Mouse (Mus musculus): ENCODE measurements around the gene Gm20422. TPM values are rescaled to one million over a fixed set of nuclear protein-coding genes. Genes with fewer than 3 reads are reported as not detected.
A peak's percentile ranks its signal among the peaks of the same experiment; 100 is the strongest.
"Not testable (repeated sequence)": the region's sequence is repeated elsewhere in the genome, so short reads cannot be mapped to it uniquely, and the experiment has no call there.

Gene Gm20422
- total RNA-seq, 1 experiment from 2014 or later, result not detected

DNA sequence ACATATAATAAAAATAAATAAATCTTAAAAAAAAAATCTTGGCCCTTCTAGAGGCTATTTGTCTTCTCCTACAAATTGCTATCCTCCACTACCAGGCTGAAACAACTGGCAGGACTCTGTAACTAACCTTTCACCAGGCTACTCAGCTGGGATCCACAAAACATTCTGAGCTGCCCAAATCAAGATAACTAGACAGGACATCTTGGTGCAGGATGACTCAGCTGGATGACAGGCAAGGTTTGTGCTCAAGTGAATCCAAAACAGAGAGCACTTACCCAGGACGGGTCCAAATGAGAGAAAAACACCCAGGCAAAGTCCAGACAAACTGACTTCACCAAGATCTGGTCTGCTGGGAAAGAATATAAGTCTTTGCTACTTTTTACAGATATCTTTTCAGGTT is 39.2 kb downstream of the Gm20422 start:
- ATAC-seq (ENCODE audit: extremely low read depth, insufficient number of reproducible peaks, low FRiP score, poor library complexity, severe bottlenecking), result no peak

DNA sequence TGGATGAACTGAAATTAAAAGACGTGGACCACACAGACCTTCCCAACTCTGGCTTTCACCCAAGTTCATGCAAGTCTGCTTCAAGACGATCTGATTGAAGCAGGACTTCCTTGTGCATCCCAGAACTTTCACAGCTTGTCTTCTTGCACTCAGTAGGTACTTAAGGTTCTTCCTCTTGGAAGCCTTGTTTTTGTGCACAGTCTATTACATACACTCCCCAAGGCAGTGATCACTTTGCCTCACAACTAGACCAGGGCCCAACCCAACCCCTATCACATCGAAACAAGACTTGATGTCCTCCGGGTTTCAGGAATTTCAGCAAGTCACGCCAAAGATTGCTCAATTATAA is 57.5 kb downstream of the Gm20422 start:
- no peak for ATAC-seq (ENCODE audit: extremely low read depth, insufficient number of reproducible peaks, low FRiP score, poor library complexity, severe bottlenecking)

DNA sequence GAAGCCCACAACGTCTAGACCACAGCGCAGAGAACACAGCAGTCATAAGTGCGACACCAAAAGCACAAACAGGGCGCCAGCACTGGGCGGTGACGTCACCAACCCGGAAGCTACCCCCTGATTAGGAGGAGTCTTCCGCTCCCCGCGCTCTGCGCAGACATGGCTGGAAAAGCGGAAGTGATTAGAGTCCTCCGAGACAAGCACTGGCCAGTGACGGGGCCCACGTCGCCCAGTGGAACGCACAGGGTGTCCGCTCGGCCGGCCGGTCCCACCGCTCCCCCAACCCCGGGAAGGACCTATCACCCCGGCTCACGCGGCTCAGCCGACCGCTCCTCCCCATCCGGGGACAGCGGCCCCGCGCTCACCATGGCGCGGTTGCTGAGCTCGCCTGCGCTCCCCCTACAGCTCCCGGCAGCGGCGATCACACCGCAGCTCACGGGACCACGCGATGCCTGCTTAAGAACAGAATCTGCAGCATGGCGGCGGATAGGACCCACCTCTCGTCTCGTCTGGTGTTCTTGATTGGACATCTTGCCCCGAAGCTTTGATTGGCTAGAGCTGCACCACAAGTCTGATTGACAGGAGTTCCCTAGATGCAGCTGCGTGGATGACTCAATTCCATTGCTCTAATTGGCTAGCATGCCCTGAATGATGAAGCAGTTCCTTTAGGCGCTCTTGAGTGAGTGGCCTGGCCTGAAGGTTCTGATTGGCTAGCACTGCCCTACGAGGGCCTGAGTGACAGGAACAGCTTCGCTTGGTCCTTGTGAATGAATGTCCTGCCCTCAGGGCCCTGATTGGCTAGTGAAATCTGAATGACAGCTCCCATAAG is 58.1 kb downstream of the Gm20422 start:
- peak; percentile 92 for ATAC-seq (ENCODE audit: extremely low read depth, insufficient number of reproducible peaks, low FRiP score, poor library complexity, severe bottlenecking)

DNA sequence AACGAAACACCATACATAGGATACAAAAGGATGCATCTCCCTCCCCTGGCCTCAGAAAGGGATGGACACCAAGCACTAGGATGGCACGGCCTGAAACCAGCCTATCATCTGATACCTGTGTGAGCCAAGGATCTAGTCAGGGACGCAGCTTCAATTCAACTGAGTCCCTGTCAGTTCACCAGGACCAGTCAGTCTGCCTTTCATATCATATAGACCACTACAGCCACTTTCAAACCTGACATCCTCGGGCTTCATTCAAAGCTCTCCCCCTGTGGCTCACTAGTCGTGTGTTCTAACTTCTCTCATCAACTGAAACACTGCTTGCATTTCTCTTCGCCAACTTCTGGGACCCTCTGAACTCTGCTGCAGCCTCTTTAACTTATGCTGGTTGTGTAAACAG is 59.3 kb downstream of the Gm20422 start:
- no peak for ATAC-seq (ENCODE audit: extremely low read depth, insufficient number of reproducible peaks, low FRiP score, poor library complexity, severe bottlenecking)

DNA sequence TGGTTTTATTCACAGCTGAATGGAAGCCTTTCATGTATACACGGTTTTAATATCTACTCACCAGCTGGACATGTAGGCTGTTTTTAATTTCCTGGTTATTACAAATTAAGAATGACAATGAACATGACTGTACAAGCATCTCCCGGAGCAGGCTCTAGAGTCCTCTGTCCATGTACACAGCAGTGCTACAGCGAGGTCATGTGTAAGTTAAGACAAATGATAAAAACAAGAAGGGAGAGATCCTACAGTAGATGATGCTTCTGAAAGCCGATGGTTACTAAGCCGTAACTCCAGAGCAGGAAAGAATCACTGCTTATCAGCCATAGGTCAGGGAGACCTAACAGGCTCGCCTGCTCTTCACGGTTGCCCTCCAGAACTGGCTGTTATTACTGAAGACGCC is 61.2 kb downstream of the Gm20422 start:
- ATAC-seq (ENCODE audit: extremely low read depth, insufficient number of reproducible peaks, low FRiP score, poor library complexity, severe bottlenecking), result no peak

DNA sequence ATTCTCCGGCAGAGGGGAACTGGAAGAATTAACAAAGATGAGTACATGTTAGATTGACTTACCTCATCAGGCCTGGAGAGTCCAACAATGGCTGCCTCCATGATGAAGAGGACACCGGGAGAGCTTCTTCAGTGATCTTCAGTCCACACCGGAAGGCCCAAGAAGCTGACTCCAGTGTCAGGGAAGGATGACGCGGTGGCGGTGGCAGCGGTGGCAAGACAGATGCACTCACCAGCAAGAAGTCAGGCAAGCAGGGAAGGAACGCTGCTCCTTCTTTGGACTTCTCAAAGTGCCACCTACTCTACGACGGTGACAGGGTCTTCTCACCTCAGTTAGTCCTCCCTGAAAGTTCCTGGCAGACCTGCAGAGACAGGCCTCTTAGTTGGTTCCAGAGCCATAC is 64.1 kb downstream of the Gm20422 start, which contains the start of gene Zfp869:
Zfp869 (minus strand) TSS at position 101 of the 400 bp plus-strand sequence.
- ATAC-seq (ENCODE audit: extremely low read depth, insufficient number of reproducible peaks, low FRiP score, poor library complexity, severe bottlenecking), result not testable (repeated sequence)

DNA sequence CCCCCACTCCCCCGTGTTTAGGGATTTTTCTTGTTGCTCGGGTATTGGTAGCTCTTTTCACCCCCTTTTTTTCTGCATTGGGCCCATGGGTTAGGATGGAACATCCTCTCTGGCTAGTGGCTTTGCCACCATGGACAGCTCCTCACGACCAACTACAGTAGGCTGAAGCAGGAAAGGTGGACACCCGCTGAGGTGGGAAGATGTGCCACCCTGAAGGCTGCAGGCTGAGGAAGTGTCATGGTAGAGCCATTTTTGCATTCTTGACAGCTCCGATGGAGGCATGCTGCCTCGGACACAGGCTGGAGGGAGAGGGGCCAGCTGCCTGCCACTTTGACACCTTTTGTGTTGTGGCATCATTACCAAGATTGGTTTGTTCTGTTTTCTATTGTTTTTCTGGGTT is 72.9 kb downstream of the Gm20422 start:
- no peak for ATAC-seq (ENCODE audit: extremely low read depth, insufficient number of reproducible peaks, low FRiP score, poor library complexity, severe bottlenecking)

Other genes starting within 250 kb of the Gm20422 start
- gene Zfp868, start 149.3 kb downstream of the Gm20422 start, total RNA-seq (2017), result 27.4 and 29.7 TPM in 2 replicates
- gene Zfp964, start 120.4 kb downstream of the Gm20422 start, total RNA-seq (2017), result 0.98 and 1.6 TPM in 2 replicates
- gene Zfp869, start 64.2 kb downstream of the Gm20422 start, total RNA-seq (2017), result 62.8 and 72.8 TPM in 2 replicates
- gene Zfp963, start 24.9 kb downstream of the Gm20422 start, total RNA-seq (2017), result 8.8 and 11.2 TPM in 2 replicates
- 22.3 and 24.7 TPM in 2 replicates for gene Atp13a1, start 16.3 kb upstream of the Gm20422 start, total RNA-seq (2017)
- 54.3 and 55.7 TPM in 2 replicates for gene Zfp866, start 16.3 kb upstream of the Gm20422 start, total RNA-seq (2017)
- 265 and 326 TPM in 2 replicates for gene Gmip, start 33.8 kb upstream of the Gm20422 start, total RNA-seq (2017)
- gene Lpar2, start 47.5 kb upstream of the Gm20422 start, total RNA-seq (2017), result 3.7 and 4.7 TPM in 2 replicates
- 5.8 and 9.8 TPM in 2 replicates for gene Pbx4, start 57.6 kb upstream of the Gm20422 start, total RNA-seq (2017)
- not detected in 2 replicates for gene Cilp2, start 112.8 kb upstream of the Gm20422 start, total RNA-seq (2017)
- gene Tssk6, start 127.3 kb upstream of the Gm20422 start, total RNA-seq (2017), result 0.93 and 1.7 TPM in 2 replicates
- 55.9 and 58.3 TPM in 2 replicates for gene Ndufa13, start 127.7 kb upstream of the Gm20422 start, total RNA-seq (2017)
- 0.61 TPM in 1 of 2 replicates, not detected in the other for gene Yjefn3, start 127.8 kb upstream of the Gm20422 start, total RNA-seq (2017)
- 52.6 and 64.2 TPM in 2 replicates for gene Gatad2a, start 221.5 kb upstream of the Gm20422 start, total RNA-seq (2017)